Mouse (Mus musculus) spleen, adult 2 months (tissue): Measurements from ENCODE around the gene Rapgefl1. TPM values are rescaled to one million over a fixed set of nuclear protein-coding genes. Genes with fewer than 3 reads are reported as not detected.

Experiments used
- DNase-seq, 2 experiments: peaks; one replicate each; pipeline versions ENCODE4 v3.0.0 to v3.0.0-alpha.2; 2012 to 2021; ENCODE audit warnings: low spot score in 2 of 2, low read depth in 1 of 2
- H3K27ac ChIP-seq: fragments of 200-500 bp; 2 replicates; pipeline ENCODE4 v1.5.1; 2012; ENCODE audit warnings: low read length, inconsistent platforms; ENCODE audit not compliant: insufficient read depth
- H3K27me3 ChIP-seq: fragments of 200-500 bp; 2 replicates; pipeline ENCODE4 v1.6.1; 2012; ENCODE audit warnings: mild to moderate bottlenecking, moderate library complexity, low read length, inconsistent platforms; ENCODE audit not compliant: control insufficient read depth, insufficient read depth
- H3K36me3 ChIP-seq: fragments of 200-500 bp; 2 replicates; pipeline ENCODE4 v1.6.1; 2012; ENCODE audit warnings: mild to moderate bottlenecking, low read length, inconsistent platforms; ENCODE audit not compliant: control insufficient read depth, insufficient read depth
- H3K4me1 ChIP-seq: fragments of 200-500 bp; 2 replicates; pipeline ENCODE4 v1.6.1; 2011; ENCODE audit warnings: inconsistent platforms; ENCODE audit not compliant: control insufficient read depth, insufficient read depth, insufficient read length
- H3K4me3 ChIP-seq: fragments of 200-500 bp; 2 replicates; pipeline ENCODE4 v1.5.1; 2011; ENCODE audit warnings: mild to moderate bottlenecking, inconsistent platforms; ENCODE audit not compliant: insufficient read depth, insufficient read length; ENCODE audit errors: extremely low read depth
- CTCF ChIP-seq: fragments of 200-500 bp; IDR thresholded peaks from 2 replicates; pipeline ENCODE4 v1.5.1; 2011; ENCODE audit warnings: mild to moderate bottlenecking, inconsistent platforms; ENCODE audit not compliant: insufficient read depth, insufficient read length, insufficient replicate concordance; ENCODE audit errors: extremely low read depth
- POLR2A ChIP-seq: fragments of 200-500 bp; IDR thresholded peaks from 2 replicates; pipeline ENCODE4 v1.6.1; 2011; ENCODE audit warnings: low read depth, low read length, inconsistent platforms
- WGBS: fragments of 180-500 bp; shearing (Covaris S2); methylation state at CpG from one replicate; pipeline ENCODE4 v1.1.7; 2018; 5-methylcytosine and 5-hydroxymethylcytosine counted together
- polyA plus RNA-seq: library from polyadenylated mRNA; depleted of rRNA; stranded (reverse); fragments of >200 nt; gene quantifications from 2 replicates; pipeline ENCODE4 v1.2.3, GENCODE M21; 2012

Gene Rapgefl1
- polyA plus RNA-seq, 1 experiment: 1.9 TPM

DNA sequence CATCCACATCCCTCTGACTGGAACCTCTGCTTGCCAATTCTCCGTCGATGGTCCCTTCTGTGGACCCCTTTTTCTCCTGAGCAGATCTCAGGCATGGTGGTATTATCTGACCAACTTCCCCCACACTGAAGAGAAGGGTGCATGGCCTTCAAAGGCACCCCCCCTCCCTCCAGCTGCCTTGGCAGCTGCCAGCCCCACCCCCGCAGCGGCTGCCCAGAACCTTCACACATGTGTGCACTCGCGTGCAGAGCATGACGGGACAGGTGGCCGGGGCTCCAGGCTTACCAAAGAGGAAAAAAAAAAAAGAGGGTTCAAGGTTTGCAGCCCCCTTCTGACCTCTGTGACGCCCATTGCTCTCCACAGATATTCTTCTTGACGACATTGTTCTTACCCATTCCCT lies 3.3 kb downstream of the Rapgefl1 start:
- H3K27ac ChIP-seq: no peak overlapping the region
- no peak overlapping the region for H3K4me3 ChIP-seq
- no peaks in the 10 kb centered on the region for H3K36me3 ChIP-seq
- TF ChIP-seq POLR2A (no peak), CTCF (no peak)
- 38% methylated on average over 10 of the region's 10 CpGs for WGBS
- H3K27me3 ChIP-seq: peaks cover 4% of the 10 kb centered on the region; the same call in 1 of the 2 replicates
- peak in 1 of 2 experiments; percentile 43 for DNase-seq
- peaks cover 10% of the 10 kb centered on the region for H3K4me1 ChIP-seq

DNA sequence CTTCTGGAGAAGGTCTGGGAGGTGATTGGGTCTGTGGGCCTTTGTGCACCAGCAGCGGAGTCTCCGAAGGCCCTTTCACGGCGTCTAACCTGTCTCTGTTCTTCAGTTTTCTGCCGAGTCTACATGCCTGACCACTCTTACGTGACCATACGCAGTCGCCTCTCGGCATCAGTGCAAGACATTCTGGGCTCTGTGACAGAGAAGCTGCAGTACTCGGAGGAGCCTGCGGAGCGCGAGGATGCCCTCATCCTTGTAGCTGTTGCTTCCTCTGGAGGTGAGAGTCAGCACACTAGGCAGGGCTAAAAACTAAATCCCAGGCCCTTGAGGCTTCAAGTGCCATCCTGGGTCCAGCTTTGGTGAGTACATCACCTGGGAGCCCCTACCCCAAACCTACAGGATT lies 9.4 kb downstream of the Rapgefl1 start:
- no peak overlapping the region for H3K27ac ChIP-seq
- no peak overlapping the region for H3K4me3 ChIP-seq
- no peaks in the 10 kb centered on the region for H3K36me3 ChIP-seq
- TF ChIP-seq POLR2A (no peak), CTCF (no peak)
- no peaks in the 10 kb centered on the region for H3K27me3 ChIP-seq
- no peaks in the 10 kb centered on the region for H3K4me1 ChIP-seq
- WGBS: 93% methylated on average over 13 of the region's 13 CpGs
- DNase-seq: no peak

DNA sequence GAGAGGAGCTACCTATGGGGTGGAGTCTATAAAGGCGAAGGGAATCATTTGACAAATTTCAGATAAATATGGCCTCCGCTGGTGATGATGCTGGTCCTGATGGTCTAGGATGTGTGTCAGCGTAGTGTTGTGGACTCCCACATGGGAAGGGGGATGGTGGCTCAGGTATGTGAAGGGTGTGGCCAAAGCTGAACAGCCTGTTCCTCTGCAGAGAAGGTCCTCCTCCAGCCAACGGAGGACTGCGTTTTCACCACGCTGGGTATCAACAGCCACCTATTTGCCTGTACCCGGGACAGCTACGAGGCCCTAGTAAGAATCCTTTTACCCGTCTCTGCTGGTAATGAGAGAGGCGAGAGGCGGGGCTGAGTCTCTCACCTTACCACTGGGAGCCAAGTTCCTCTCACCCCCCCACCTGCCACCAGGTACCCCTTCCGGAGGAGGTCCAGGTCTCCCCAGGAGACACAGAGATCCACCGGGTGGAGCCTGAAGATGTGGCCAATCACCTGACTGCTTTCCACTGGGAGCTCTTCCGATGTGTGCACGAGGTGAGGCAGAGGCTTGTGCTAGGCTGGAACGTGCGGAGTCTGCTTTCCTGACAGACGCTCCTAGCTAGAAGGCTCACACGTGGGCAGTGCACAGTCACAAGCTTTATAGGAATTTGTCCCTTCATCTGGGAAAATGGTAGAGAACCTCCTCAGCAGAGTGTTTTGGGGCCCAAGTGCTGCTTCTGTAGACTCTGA lies 10.4 kb downstream of the Rapgefl1 start:
- Histone ChIP-seq H3K27me3 (no peaks in the 10 kb centered on the region), H3K4me1 (no peaks in the 10 kb centered on the region), H3K4me3 (no peak overlapping the region), H3K27ac (no peak overlapping the region), H3K36me3 (no peaks in the 10 kb centered on the region)
- WGBS: 92% methylated on average over 19 of the region's 19 CpGs
- DNase-seq: no peak
- TF ChIP-seq CTCF: no peak
- no peak for TF ChIP-seq POLR2A

DNA sequence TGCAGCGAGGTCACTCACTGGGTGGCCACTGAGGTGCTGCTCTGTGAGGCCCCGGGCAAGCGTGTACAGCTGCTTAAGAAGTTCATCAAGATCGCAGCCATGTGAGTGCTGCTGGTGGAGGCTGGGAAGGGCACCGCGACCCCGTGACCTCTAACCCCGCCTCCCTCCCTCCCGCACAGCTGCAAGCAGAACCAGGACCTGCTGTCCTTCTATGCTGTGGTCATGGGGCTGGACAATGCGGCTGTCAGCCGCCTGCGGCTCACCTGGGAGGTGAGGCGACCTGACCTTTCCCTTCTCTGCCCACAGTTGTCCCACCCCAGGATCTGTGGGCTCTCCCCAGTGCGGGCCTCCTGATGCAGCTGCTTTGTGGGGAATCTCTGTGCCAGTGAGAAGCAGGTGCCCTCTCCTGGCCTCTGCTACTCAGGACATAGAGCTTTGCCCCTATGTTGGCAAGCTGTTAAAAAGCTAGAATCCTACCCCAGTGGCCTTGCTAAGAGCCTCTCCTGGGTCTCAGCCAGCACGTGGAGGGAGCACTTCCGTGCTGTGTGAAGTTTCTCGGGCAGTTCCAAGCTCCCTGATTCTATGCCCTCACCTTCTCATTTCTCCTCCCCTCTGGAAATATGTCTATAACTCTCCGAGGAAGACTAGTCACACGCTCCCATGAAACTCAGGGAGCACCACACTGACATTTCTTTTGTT lies 12.8 kb downstream of the Rapgefl1 start:
- no peak for DNase-seq

DNA sequence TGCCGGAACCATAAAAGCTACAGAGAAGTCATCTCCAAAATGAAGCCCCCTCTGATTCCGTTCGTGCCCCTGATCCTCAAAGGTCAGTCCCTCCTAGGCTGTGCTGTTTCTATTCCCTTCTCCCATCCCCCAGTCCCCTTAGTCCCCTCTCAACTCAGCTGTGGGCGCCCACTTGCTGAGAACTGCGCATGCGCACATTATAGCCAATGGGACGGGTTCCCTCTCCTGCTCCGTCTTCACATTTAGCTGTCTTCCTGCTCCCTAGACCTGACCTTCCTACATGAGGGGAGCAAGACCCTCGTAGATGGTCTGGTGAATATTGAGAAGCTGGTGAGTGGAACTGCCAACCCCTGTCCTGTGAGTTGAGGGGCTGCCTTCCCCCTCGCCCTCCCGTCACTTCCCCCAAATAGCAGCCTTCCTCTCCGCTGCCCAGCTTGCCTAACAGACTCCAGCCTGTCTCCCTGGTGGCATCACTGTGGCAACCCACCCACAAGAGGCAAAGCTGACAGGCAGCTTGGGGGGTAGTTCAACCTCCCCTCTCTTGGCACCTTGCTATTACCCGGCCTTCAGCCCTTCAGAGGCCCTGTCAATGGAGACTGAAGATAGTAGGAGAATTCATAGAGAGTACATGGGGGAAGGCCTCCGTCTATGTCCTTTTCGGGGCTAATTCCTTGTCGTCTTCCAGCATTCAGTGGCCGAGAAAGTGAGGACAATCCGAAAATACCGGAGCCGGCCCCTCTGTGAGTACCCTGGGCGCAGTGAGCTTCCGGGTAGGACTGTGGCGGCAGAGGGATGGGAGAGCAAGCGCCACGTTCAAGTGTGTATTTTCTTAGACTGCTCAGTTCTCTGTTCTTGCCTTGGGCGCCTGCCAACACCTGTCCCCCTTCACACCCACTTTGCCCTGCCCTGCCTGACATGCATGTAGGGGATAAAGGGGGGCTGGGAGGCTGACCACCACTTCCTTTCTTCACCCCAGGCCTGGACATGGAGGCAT lies 13.8 kb downstream of the Rapgefl1 start:
- Histone ChIP-seq H3K4me3 (0 out of 2 replicates have a peak overlapping the region, but pooled peaks have one; percentile 17), H3K27ac (no peak overlapping the region), H3K36me3 (no peaks in the 10 kb centered on the region), H3K4me1 (no peaks in the 10 kb centered on the region), H3K27me3 (no peaks in the 10 kb centered on the region)
- no peak for TF ChIP-seq POLR2A
- no peak for TF ChIP-seq CTCF
- 79% methylated on average over 26 of the region's 26 CpGs for WGBS
- no peak for DNase-seq

More for the DNA sequence above, 12.8 kb downstream of the Rapgefl1 start:
- Histone ChIP-seq H3K36me3 (no peaks in the 10 kb centered on the region), H3K4me3 (no peak overlapping the region), H3K27me3 (no peaks in the 10 kb centered on the region), H3K27ac (no peak overlapping the region), H3K4me1 (no peaks in the 10 kb centered on the region)
- 57% methylated on average over 19 of the region's 19 CpGs for WGBS
- TF ChIP-seq CTCF (no peak), POLR2A (no peak)

DNA sequence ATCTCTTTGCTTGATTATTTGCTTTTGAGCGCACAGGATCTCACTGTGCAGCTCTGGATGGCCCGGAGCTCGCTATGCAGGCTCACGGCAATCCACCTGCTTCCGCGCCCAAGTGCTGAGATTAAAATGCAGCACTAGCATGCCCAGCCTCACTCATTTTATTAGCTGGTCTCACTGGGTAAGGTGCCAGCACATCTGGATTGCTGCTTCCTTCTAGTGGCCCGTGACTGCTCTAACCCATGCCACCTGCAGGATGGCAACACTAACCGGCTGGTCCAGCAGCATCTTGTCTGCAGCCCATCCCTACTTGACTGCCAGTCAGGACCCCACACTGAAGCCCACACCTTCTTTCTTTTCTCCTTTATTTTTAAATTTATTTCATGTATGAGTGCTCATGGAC lies 17.5 kb downstream of the Rapgefl1 start:
- no peak overlapping the region for H3K27ac ChIP-seq
- H3K4me3 ChIP-seq: no peak overlapping the region
- H3K36me3 ChIP-seq: no peaks in the 10 kb centered on the region
- H3K4me1 ChIP-seq: no peaks in the 10 kb centered on the region
- no peak for TF ChIP-seq CTCF
- no peak for TF ChIP-seq POLR2A
- WGBS: 93% methylated on average over 8 of the region's 8 CpGs
- no peaks in the 10 kb centered on the region for H3K27me3 ChIP-seq
- peak in 1 of 2 experiments; percentile 22 for DNase-seq
